Mouse (Mus musculus) megakaryocyte, adult 5-6 weeks (primary cell): ENCODE data around the gene Atxn7. TPM values are rescaled to one million over a fixed set of nuclear protein-coding genes. Genes with fewer than 3 reads are reported as not detected.

Source experiments
- ATAC-seq: 2 replicates; pipeline ENCODE4 v1.8.0; 2016; ENCODE audit warnings: mild to moderate bottlenecking, inconsistent platforms; ENCODE audit not compliant: poor library complexity, severe bottlenecking
- total RNA-seq, 2 experiments: library from RNA; stranded (forward) in 1 of 2; stranded (reverse) in 1 of 2; fragments of 153-499, 151-499 nt in 1 of 2; fragments of 221-1000, 200-1000 nt in 1 of 2; gene quantifications; 2 replicates each; pipeline versions ENCODE4 v1.2.3 to v1.2.4; 2015 to 2017

Atxn7 gene
- total RNA-seq, 2 experiments from 2014 or later: 21.5 to 23.6 TPM

DNA sequence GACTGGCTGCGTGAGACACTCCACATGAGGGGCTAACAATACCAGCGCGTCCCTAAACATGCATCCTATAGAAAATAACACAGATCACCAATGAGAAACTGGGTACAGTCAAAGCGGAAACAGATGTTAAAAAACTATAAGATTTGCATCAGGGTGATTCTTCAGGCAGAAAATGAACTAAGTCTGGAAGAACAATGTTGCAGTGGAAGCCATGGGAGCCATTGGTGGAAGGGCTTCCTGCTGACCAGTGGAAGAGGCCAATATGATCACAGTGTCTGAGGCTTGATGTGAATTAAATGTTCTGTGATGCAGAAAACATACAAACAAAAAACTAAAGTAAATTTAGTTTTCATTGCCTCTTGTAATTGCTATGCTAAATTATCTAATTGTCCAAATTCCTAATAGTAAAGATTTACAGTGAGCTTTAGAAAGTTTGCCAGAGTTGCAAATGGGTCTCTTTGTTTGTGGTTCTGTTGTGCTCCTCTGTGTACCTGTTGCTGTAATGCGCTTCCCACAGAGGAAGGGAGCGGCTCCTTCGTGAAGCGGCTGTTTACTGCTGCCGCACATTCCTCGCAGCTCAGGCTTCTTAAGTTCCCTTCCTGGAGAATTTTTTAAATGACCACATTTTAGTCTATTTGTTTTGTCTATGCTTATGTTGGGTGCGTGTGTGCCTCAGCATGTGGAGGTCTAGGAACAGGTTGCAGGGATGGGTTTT lies 101.4 kb downstream of the Atxn7 start:
- no peak for ATAC-seq

GRCm38 (mm10) chr14:14063382-14063781 lies 102.1 kb downstream of the Atxn7 start:
- no peak for ATAC-seq

GRCm38 (mm10) chr14:14064486-14065141 lies 103.4 kb downstream of the Atxn7 start:
- ATAC-seq: peak; percentile 51

DNA sequence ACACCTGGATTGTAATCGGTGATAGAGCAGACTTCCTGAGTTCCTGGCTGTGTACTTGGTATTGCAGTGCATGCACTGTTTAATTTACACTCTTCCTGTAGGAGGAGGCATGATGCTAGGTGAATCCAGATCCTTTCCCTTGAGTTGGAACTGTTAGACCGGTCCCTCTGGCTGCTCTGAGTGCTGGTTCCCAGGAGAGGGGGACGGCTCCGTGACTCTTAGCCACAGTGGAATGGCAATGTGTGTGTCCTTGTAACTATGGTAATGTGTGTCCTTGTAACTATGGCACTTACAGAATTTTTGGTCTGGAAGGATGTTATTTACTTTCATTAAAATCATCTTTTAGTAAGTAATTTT lies 103.9 kb downstream of the Atxn7 start:
- ATAC-seq: peak; percentile 16

DNA sequence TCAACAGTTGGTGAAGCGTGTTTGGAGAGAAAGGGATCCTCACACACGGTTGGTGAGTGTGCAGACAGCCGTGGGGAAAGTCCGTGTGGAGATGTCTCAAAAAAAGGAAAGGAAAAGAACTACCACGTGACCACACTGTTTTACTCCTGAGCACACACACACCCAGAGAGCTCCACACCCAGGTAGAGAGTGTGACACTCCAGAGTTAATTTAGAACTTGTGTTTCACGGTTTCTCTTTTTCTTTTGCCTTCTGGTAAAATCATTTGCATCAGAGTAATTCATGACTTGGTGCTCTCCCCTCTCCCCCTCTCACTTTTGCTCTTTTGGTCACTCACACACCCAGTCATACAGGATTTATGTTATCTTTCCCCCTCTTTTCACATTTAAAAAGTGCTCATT lies 105.0 kb downstream of the Atxn7 start:
- no peak for ATAC-seq

- ATAC-seq: peak; percentile 57
Measured at GRCm38 (mm10) chr14:14067648-14068472, 106.6 kb downstream of the Atxn7 start.

- ATAC-seq: peak; percentile 28
Measured at GRCm38 (mm10) chr14:14068553-14068952, 107.3 kb downstream of the Atxn7 start.

DNA sequence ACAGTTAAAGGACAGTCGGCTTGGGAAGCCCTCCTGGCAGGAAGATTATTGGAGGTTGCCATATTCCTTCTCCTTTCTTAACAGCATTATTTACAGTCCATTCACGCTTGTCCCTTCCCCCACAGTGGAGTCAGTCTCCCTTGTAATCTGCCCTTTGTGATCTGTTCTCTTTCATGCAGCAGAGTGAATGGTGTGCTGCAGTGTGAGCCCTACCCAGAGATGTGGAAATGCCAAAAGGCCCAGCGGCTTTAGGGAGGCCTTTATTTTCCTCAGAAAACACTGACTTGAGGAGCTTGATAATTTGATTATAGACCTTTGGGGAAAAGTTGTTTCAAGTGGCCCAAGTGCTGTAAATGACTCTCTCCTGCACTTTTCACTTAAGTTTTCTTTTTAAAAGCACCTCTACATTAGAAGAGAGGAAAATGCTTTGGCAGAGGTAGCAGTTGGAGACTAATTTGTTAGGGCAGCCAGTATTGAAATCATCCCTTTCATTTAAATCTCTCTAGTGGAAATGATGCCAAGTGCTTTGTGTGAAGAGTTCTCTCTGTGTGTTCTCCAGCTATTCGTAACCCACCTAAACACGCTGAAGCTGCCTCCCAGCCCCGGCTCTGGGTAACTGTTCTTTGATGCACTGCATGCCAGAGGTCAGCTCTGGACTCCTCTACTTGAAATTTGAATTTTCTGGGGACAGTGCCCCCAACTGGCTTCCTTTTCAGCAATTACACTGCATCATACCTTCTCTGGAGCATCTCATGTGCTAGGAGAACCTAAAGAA lies 109.5 kb downstream of the Atxn7 start:
- no peak for ATAC-seq

- no peak for ATAC-seq
Measured at GRCm38 (mm10) chr14:14071456-14071855, 110.2 kb downstream of the Atxn7 start.

GRCm38 (mm10) chr14:14080604-14081194 lies 119.5 kb downstream of the Atxn7 start:
- peak; percentile 35 for ATAC-seq

- no peak for ATAC-seq
Measured at GRCm38 (mm10) chr14:14083811-14084210, 122.6 kb downstream of the Atxn7 start.

DNA sequence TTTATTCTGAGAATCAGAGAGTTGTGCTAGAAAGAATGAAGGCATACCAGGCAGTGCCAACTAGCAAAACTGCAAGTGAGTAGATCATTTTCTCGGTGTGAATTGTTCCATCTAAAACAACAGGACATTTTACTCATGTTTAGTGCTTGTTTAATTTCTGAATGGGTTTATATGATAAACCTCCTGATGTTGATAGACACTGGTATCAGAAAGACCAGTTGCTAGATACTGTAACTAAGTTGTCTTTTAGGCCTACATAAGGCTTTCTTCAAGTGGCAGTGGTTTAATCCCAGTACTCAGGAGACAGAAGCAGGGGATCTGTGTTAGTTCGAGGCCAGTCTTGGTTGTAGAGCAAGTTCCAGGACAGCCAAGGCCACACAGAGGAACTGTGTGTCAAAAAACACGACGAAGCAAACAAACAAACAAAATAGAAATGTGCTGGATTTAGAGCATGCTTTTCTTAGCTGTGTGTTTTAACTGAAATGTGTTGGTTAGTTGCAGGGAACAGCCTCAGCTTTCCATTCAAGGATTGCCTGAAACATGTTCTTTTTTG lies 125.5 kb downstream of the Atxn7 start:
- ATAC-seq: no peak

DNA sequence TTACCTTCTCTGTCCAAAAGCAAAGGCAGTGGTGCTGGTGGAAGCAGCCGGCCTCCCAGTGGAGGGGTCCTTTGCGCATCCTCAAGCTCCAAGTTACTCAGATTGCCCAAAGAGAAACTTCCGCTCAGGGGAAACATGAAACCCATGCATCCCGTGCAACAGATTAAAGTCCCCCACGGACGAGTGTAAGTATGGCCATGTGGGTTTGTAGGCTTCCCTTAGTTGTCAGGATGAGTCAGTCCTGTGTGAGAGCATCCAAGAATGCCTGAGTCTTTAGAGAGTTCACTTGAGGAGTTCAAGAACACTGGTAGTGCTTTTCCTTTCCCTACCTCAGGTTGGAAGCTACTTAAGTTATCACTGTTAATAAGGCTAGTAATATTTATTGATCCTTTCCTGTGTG lies 126.1 kb downstream of the Atxn7 start:
- ATAC-seq: peak; percentile 13

DNA sequence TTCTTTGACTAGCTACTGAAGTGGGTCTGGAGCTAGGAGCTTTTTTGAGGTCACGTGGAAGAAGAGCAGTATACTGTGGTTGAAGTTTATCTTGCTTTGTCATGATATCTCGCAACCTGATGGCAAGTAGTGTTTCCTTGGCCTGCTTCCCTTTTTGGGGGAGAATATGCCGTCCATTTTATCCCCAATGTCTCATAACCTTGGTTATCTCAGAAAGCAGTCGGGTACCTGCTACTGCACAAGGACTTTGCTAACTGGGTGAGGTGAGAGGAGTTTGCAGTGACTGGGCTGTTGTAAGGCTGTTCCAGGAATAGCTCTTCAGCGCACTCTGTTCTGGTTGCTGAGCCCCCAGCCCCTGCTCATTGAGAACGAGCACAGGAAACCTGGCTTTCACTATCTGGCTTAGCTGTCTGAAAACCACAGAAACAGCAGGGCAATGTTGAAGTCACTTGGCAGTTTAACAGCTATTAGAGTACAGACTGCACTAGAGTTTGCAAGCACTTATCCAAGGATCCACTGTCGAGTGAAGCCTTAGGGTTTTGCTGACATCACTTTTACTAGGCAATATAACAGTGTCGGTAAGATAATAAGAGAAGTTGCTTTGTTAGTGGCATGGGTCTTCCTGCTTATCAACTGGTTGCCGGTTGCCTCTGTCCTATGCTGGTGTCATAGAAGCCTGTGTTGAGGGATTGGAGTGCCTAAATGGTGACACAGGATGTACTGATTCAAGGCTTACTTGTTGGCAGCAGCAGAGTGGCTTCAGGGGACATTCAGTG lies 127.0 kb downstream of the Atxn7 start:
- peak; percentile 87 for ATAC-seq

DNA sequence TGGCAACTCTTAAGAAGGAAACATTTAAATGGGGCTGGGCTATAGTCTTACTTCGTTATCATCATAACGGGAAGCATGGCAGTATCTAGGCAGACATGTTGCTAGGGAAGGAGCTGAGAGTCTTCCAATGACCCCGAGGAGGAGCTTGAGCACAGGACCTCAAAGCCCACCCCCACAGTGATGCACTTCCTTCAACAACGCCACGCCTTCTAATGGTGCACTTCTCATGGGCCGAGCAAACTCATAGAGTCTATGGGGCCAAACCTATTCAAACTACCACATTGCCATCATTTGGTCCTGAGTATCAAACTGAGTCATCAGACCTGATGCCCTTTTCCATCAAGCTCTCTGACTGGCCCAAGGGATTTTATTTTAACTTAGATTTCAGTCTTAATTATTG lies 129.3 kb downstream of the Atxn7 start:
- ATAC-seq: no peak

DNA sequence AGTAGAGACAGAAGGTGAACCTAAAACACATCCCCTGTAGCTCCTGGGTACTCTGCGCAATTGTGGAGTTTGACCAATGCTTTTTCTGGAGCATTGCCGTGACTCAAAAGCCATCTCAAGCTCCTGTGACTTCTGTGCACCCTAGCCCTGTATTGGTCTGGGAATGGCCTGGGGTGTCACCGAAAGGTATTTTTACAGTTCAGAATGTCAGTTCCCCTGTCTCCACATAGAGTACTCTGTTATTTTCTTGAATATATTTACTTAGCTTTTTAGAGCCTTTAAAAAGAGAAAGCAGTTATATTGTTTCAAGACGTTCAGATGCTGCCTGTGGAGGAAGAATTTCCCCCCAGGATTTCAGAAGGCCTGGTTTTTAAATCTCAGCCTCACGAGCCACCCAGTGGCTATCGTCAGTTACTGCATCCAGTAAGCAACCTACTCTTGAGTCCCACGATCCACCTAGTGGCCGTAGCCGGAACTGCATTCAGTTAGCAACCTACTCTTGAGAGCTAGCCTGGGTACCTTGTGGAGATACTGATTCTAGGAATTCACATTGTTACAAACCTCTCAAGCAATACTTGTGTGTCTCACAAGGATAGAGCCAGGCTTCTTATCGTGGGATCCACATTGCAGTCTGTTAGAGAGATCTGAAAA lies 137.2 kb downstream of the Atxn7 start:
- ATAC-seq: peak; percentile 97

GRCm38 (mm10) chr14:14100773-14101280 lies 139.6 kb downstream of the Atxn7 start:
- no peak for ATAC-seq

DNA sequence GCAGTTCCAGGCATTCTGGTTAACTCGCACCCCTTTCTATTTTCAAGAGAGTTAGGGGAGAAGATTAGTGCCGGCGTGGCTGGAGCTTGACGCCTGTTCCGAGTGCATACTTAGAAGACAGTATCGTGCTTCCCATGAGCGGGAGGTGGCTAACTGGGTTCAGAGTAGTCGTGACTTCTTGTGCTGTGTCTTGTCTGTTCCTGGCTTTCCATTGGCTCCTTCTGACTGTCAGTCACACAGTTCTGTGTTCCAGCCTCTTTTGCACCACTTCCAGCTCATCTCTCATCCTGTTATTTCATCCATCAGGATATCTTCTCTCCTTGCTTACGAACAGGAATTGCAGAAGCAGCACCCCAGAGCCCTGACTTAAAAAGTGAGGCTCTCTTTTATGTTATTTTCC lies 140.1 kb downstream of the Atxn7 start:
- ATAC-seq: no peak
